Mouse (Mus musculus) liver, adult 2 months (tissue): ENCODE measurements at regions not wholly inside any gene's neighbourhood (a gene's known extent, or its start where the extent isn't known, plus 50 kb on each side); places are given as distances from the start of the nearest gene placed in this dataset.

Experiments
- DNase-seq: peaks from one replicate; pipeline ENCODE4 v3.0.0-alpha.2; 2011; ENCODE audit warnings: low read depth, low spot score; ENCODE audit errors: extremely low read depth
- H3K27ac ChIP-seq: fragments of 200-500 bp; replicated peaks from 2 replicates; pipeline ENCODE4 v1.5.1; 2012; ENCODE audit warnings: low read depth, mild to moderate bottlenecking, control low read depth, inconsistent platforms, low read length; ENCODE audit not compliant: insufficient read depth
- H3K27me3 ChIP-seq: fragments of 200-500 bp; 2 replicates; pipeline ENCODE4 v1.6.1; 2012; ENCODE audit warnings: mild to moderate bottlenecking, moderate library complexity, low read length, inconsistent platforms; ENCODE audit not compliant: control insufficient read depth, insufficient read depth
- H3K36me3 ChIP-seq: fragments of 200-500 bp; 2 replicates; pipeline ENCODE4 v1.6.1; 2012; ENCODE audit warnings: low read length, inconsistent platforms; ENCODE audit not compliant: control insufficient read depth, insufficient read depth
- H3K4me1 ChIP-seq: fragments of 200-500 bp; 2 replicates; pipeline ENCODE4 v1.6.1; 2011; ENCODE audit warnings: low read length; ENCODE audit not compliant: control insufficient read depth, insufficient read depth
- H3K4me3 ChIP-seq: fragments of 200-500 bp; 2 replicates; pipeline ENCODE4 v1.5.1; 2011; ENCODE audit warnings: low read depth, mild to moderate bottlenecking, control low read depth, low read length, moderate library complexity; ENCODE audit not compliant: insufficient read depth
- H3K79me2 ChIP-seq: fragments of 200-500 bp; 2 replicates; pipeline ENCODE4 v1.6.1; 2012; ENCODE audit warnings: inconsistent platforms, mild to moderate bottlenecking, low read length, moderate library complexity; ENCODE audit not compliant: control insufficient read depth, insufficient read depth
- H3K9ac ChIP-seq: fragments of 200-500 bp; 2 replicates; pipeline ENCODE4 v1.6.1; 2012; ENCODE audit warnings: low read depth, mild to moderate bottlenecking, control low read depth, inconsistent platforms, low read length
- CTCF ChIP-seq: fragments of 200-500 bp; IDR thresholded peaks from 2 replicates; pipeline ENCODE4 v1.5.1; 2011; ENCODE audit warnings: low read depth, low read length, control low read depth
- POLR2A ChIP-seq: fragments of 200-500 bp; IDR thresholded peaks from 2 replicates; pipeline ENCODE4 v1.6.1; 2011; ENCODE audit warnings: low read length, control low read depth; ENCODE audit not compliant: insufficient read depth; ENCODE audit errors: extremely low read depth
- WGBS: fragments of 180-500 bp; shearing (Covaris S2); methylation state at CpG from one replicate; pipeline ENCODE4 v1.1.7; 2018; 5-methylcytosine and 5-hydroxymethylcytosine counted together

DNA sequence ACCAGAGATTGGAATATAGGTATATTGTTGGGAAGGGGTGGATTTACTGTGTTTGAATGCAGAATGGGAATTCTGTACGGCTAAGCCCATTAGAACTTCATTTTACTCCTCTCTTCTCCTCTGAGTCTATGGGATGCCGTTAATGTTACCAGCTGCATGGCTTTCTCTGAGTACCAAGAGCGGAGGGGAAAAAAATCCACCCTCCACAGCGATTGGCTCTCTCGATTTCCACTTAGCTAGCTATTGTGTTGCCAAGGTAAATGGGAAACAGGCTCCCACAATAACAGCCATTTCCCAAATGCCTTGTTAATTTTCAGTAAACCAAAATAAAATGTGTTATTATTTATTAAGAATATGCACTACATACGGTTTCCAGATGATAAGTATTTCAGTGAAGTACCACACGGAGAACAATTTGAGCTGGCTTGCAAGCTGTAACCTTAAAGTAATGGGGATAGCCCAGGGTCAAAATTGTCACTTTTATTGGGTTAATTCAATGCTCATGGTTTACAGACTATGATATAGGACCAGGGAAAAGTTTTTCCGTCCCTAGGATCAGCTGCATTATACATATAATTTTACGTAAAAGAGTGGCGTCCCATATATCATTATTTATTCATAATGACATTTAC, 439.6 kb downstream of the Ttll7 start:
- Histone ChIP-seq H3K9ac (no peak overlapping the region), H3K27me3 (no peaks in the 10 kb centered on the region), H3K36me3 (no peaks in the 10 kb centered on the region), H3K4me3 (no peak overlapping the region), H3K27ac (no peak overlapping the region), H3K4me1 (no peaks in the 10 kb centered on the region), H3K79me2 (no peaks in the 10 kb centered on the region)
- DNase-seq: no peak
- WGBS: 89% methylated on average over 10 of the region's 10 CpGs
- no peak for TF ChIP-seq CTCF
- TF ChIP-seq POLR2A: no peak

DNA sequence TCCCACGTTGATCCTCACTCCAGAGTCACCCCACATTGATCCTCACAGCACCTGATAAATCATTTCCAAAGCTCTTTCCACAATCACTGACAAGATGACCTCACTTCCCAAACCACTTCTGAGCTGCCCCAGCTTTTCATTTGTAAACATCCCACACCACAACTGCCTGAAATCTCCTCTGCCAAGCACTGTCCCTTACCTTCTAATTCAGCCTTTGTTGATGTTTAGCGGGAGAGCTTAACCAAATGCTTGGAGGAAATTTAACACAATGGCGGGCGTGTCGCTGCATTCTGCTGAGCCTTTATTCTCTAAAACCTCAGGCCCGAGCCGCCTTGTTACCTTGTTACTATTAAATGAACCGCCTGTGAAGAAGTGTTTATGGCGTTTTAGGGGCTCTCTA, 445.9 kb downstream of the Ttll7 start:
- Histone ChIP-seq H3K27me3 (no peaks in the 10 kb centered on the region), H3K4me1 (no peaks in the 10 kb centered on the region), H3K4me3 (no peak overlapping the region), H3K79me2 (no peaks in the 10 kb centered on the region), H3K9ac (no peak overlapping the region), H3K27ac (no peak overlapping the region), H3K36me3 (no peaks in the 10 kb centered on the region)
- 14% methylated on average over 9 of the region's 9 CpGs for WGBS
- DNase-seq: no peak
- TF ChIP-seq CTCF (no peak), POLR2A (no peak)

DNA sequence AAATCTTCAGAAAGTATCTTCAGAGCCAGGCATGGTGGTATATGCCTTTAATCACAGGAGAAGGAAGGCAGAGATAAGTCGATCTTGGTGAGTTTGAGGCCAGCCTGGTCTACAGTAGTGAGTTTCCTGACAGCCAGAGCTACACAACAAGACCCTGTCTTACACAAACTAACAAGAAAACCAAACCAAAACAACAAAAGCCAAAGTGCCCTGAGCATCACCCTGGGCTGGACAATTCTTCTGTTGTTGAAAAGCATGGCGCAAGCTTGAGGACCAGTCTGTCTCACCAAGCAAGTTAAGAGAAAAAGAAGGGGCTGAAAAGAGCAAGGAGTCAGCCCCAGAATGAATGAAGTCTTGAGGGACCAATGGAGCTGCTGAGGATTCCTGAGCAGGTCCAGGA, 473.4 kb downstream of the Ttll7 start:
- H3K9ac ChIP-seq: no peak overlapping the region
- H3K79me2 ChIP-seq: no peaks in the 10 kb centered on the region
- H3K36me3 ChIP-seq: no peaks in the 10 kb centered on the region
- no peaks in the 10 kb centered on the region for H3K4me1 ChIP-seq
- TF ChIP-seq CTCF: no peak
- TF ChIP-seq POLR2A: no peak
- H3K4me3 ChIP-seq: no peak overlapping the region
- DNase-seq: no peak
- no peak overlapping the region for H3K27ac ChIP-seq
- WGBS: 88% methylated on average over 2 of the region's 2 CpGs
- no peaks in the 10 kb centered on the region for H3K27me3 ChIP-seq

DNA sequence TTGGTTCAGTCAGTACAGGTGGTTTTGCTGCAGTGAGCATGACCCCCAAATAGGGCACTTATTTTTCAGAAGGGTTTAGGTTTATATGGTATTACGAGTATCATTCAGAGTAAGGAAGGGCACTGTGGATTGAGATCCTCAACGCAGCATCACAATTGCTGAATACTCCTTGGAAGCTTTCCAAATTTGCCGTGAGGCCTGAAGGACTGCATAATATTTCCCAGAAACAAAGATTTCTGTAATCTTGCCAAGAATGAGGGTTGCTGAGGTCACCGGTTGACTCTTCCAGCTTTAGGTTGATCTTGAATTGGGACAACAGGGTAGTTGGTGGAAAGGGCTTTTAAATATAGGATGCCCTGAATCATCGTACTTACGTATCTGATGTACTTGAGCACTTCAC, 482.1 kb downstream of the Ttll7 start:
- H3K9ac ChIP-seq: no peak overlapping the region
- no peak for DNase-seq
- H3K27ac ChIP-seq: no peak overlapping the region
- H3K79me2 ChIP-seq: no peaks in the 10 kb centered on the region
- no peaks in the 10 kb centered on the region for H3K36me3 ChIP-seq
- no peaks in the 10 kb centered on the region for H3K4me1 ChIP-seq
- TF ChIP-seq POLR2A: no peak
- no peak for TF ChIP-seq CTCF
- WGBS: 86% methylated on average over 6 of the region's 6 CpGs
- H3K27me3 ChIP-seq: no peaks in the 10 kb centered on the region
- no peak overlapping the region for H3K4me3 ChIP-seq

DNA sequence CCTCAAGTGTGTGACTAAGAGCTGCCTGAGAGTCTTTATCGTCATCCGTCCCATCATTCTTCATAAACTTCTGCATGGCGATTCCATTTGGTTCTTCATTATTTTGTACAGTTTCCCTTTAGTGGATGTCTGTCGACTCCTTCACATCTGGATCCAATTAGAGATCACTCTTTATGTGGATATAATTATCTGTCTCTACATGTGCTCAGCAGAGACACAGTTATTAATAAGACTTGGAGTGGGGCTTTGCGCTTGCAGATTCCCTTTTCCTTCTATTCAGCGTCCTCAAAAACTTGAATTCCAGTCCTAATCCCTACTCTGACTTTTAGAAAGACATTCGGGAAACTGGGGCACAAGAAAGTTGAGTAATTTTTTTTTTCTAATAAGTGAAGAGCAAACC, 483.1 kb downstream of the Ttll7 start:
- Histone ChIP-seq H3K4me3 (no peak overlapping the region), H3K79me2 (no peaks in the 10 kb centered on the region), H3K4me1 (no peaks in the 10 kb centered on the region), H3K27me3 (no peaks in the 10 kb centered on the region), H3K27ac (no peak overlapping the region), H3K36me3 (no peaks in the 10 kb centered on the region), H3K9ac (no peak overlapping the region)
- no peak for TF ChIP-seq POLR2A
- TF ChIP-seq CTCF: no peak
- 91% methylated on average over 7 of the region's 7 CpGs for WGBS
- DNase-seq: no peak

DNA sequence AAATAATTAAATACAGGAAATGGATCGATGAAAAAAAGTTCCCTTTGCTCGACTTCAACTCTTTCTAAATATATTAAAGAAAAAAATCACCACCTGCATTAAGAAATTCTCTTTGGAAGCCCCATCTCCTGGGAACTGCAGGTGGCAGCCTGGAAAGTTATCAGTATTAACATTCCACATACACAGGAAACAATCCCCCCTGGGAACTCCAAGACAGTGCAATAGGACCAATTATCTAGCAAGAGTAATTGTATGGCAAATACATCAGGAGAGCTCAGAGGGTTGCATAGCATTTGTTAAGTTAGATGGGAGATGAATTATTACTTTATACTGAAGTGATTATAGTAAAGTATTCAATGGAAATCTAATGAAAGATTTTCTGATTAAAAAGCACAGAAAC, 487.3 kb downstream of the Ttll7 start:
- Histone ChIP-seq H3K79me2 (no peaks in the 10 kb centered on the region), H3K27me3 (no peaks in the 10 kb centered on the region), H3K4me3 (no peak overlapping the region), H3K9ac (no peak overlapping the region), H3K27ac (no peak overlapping the region), H3K4me1 (no peaks in the 10 kb centered on the region), H3K36me3 (no peaks in the 10 kb centered on the region)
- DNase-seq: no peak
- WGBS: 65% methylated on average over 2 of the region's 2 CpGs
- TF ChIP-seq POLR2A (no peak), CTCF (no peak)
